Comparison of ENCODE assay signal across 9 mouse cellular contexts in genomic region chr12:73408614-73409013, GRCm38 (mm10).
DNase-seq lines count a peak whose midpoint lies in the region; ATAC-seq and TF ChIP-seq lines count a peak whose summit lies in the region.
"Had no signal": no experiment of that assay in that cellular context is flagged by ENCODE, and none has a peak within 500 bp of the region (broad histone marks: within the 10 kb centered on the region; RNA-seq: fewer than 3 reads in every experiment).

No protein-coding gene starts in this region.

- TF ChIP-seq CTCF in left cerebral cortex, adult 2 months (IDR thresholded peaks at IDR 0.05): no peak; the same call in 1 of the 2 replicates
- no peak for TF ChIP-seq CTCF in layer of hippocampus, adult 2 months (conservative IDR thresholded peaks at IDR 0.05)

- ATAC-seq in midbrain, embryonic 11.5 days (ENCODE audit: low FRiP score): no peak

- no peaks in the 10 kb centered on the region for H3K27me3 ChIP-seq in midbrain, embryonic 11.5 days (ENCODE audit: control insufficient read depth, insufficient read depth, low read length)
- H3K27me3 ChIP-seq in midbrain, embryonic 10.5 days (ENCODE audit: low read depth, poor library complexity, severe bottlenecking): no peaks in the 10 kb centered on the region
- H3K27me3 ChIP-seq: neural tube, embryonic 12.5 days had no signal

- WGBS in midbrain, embryonic 11.5 days: 79% methylated on average over 7 of the region's 7 CpGs
- 85% methylated on average over 7 of the region's 7 CpGs for WGBS in midbrain, embryonic 10.5 days

- no peaks in the 10 kb centered on the region for H3K4me1 ChIP-seq in midbrain, embryonic 11.5 days (ENCODE audit: control insufficient read depth, insufficient read depth, low read length)
- peaks cover 16% of the 10 kb centered on the region for H3K4me1 ChIP-seq in midbrain, embryonic 10.5 days

- intact Hi-C loops in left cerebral cortex, adult 2 months (cut with DNase I): no loop called here

- no peaks in the 10 kb centered on the region for H3K36me3 ChIP-seq in midbrain, embryonic 11.5 days (ENCODE audit: control insufficient read depth, insufficient read depth, low read length)
- H3K36me3 ChIP-seq in midbrain, embryonic 10.5 days: no peaks in the 10 kb centered on the region
- H3K36me3 ChIP-seq: embryonic facial prominence, embryonic 13.5 days; neural tube, embryonic 12.5 days had no signal

- no peak overlapping the region for H3K4me3 ChIP-seq in midbrain, embryonic 11.5 days (ENCODE audit: low read depth, low read length)
- no peak overlapping the region for H3K4me3 ChIP-seq in midbrain, embryonic 10.5 days
- no peak overlapping the region for H3K4me3 ChIP-seq in left cerebral cortex, adult 2 months
- H3K4me3 ChIP-seq in layer of hippocampus, adult 2 months: no peak overlapping the region
- H3K4me3 ChIP-seq: embryonic facial prominence, embryonic 13.5 days; neural tube, embryonic 12.5 days had no signal

- peak; percentile 47 for DNase-seq in midbrain, embryonic 11.5 days (ENCODE audit: low spot score, missing footprints)
- no peak for DNase-seq in midbrain, embryonic 10.5 days (ENCODE audit: low spot score)
- DNase-seq in adrenal gland, postnatal 10 days: peak; percentile 92
- peak; percentile 70 for DNase-seq in gonadal fat pad, adult 2 months (ENCODE audit: low read depth)
- peak; percentile 48 to 76 for DNase-seq in kidney, postnatal 25 days
- no peak for DNase-seq in left cerebral cortex, adult 2 months (ENCODE audit: extremely low spot score in 1 of 2, low spot score in 2 of 2)
- no peak for DNase-seq in layer of hippocampus, adult 2 months (ENCODE audit: low spot score in 2 of 2)

- no peak overlapping the region for H3K4me2 ChIP-seq in midbrain, embryonic 11.5 days
- H3K4me2 ChIP-seq: embryonic facial prominence, embryonic 13.5 days; neural tube, embryonic 12.5 days had no signal

- H3K9me3 ChIP-seq in midbrain, embryonic 11.5 days (ENCODE audit: control insufficient read depth, low read length): no peaks in the 10 kb centered on the region
- H3K9me3 ChIP-seq in midbrain, embryonic 10.5 days (replicated peaks): no peaks in the 10 kb centered on the region
- H3K9me3 ChIP-seq: embryonic facial prominence, embryonic 13.5 days; neural tube, embryonic 12.5 days had no signal

- H3K9ac ChIP-seq in midbrain, embryonic 11.5 days (ENCODE audit: low read length): no peak overlapping the region
- H3K9ac ChIP-seq: embryonic facial prominence, embryonic 13.5 days; neural tube, embryonic 12.5 days had no signal

- H3K27ac ChIP-seq in midbrain, embryonic 11.5 days (ENCODE audit: low read depth, low read length): no peak overlapping the region
- no peak overlapping the region for H3K27ac ChIP-seq in midbrain, embryonic 10.5 days (replicated peaks)
- no peak overlapping the region for H3K27ac ChIP-seq in left cerebral cortex, adult 2 months
- H3K27ac ChIP-seq in layer of hippocampus, adult 2 months: no peak overlapping the region
- H3K27ac ChIP-seq: embryonic facial prominence, embryonic 13.5 days; neural tube, embryonic 12.5 days had no signal

Comparison
In these comparisons a context has a peak if more than half of its experiments do, and no peak if none do; other contexts are left out.
1. DNase-seq: peak in midbrain, embryonic 11.5 days (single experiment), adrenal gland, postnatal 10 days (single experiment), gonadal fat pad, adult 2 months (single experiment) and kidney, postnatal 25 days (2 of 2); none in midbrain, embryonic 10.5 days (single experiment), left cerebral cortex, adult 2 months (0 of 2) and layer of hippocampus, adult 2 months (0 of 2).